Mouse (Mus musculus) ES-E14 (cell line): Measurements from ENCODE around the gene Arid1a.

Experiments used
- CHD2 ChIP-seq: IDR thresholded peaks from 2 replicates; pipeline ENCODE4 v1.6.1; 2014; ENCODE audit warnings: mild to moderate bottlenecking, low read depth, low read length, inconsistent platforms
- MAFK ChIP-seq: IDR thresholded peaks from 2 replicates; pipeline ENCODE4 v1.6.1; 2014; ENCODE audit warnings: mild to moderate bottlenecking, low read depth, low read length, inconsistent platforms; ENCODE audit not compliant: insufficient read depth
- ZNF384 ChIP-seq: IDR thresholded peaks from 2 replicates; pipeline ENCODE4 v1.6.1; 2012; ENCODE audit warnings: low read depth, low read length, inconsistent platforms

DNA sequence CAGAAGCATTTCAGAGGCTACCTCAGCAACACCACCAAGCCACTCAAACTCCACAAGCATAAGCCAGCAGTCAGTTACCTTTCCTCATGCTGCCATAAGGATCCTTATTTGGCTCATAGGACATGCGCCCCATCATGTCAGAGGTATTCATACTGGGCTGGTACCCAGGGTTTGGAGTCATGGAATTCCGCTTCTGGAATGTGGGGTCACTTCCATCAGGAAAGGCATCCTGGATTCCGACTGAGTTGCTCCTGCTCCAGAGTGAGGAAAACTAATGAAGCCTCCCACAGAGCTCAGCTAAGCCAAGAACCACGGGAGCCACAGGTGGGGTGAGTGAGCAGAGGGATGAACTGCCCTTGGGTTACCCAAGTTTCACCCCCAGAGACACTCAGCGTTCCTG lies 69.4 kb downstream of the Arid1a start:
- TF ChIP-seq CHD2: no peak
- TF ChIP-seq MAFK: no peak
- no peak for TF ChIP-seq ZNF384
